ENCODE assay signal across 8 mouse cellular contexts in genomic region chrX:160135719-160136118, GRCm38 (mm10). TPM values are rescaled to one million over a fixed set of nuclear protein-coding genes. Genes with fewer than 3 reads are reported as not detected.
DNase-seq lines count a peak whose midpoint lies in the region; ATAC-seq and TF ChIP-seq lines count a peak whose summit lies in the region.

No protein-coding gene starts in this region.

- 0 out of 2 replicates have a peak, but pooled peaks cover 12% of the 10 kb centered on the region for H3K36me3 ChIP-seq in heart, postnatal 0 days (replicated peaks; ENCODE audit: control insufficient read depth, insufficient read depth, low read length)
- no peaks in the 10 kb centered on the region for H3K36me3 ChIP-seq in hindbrain, embryonic 12.5 days
- 0 out of 2 replicates have a peak, but pooled peaks cover 3% of the 10 kb centered on the region for H3K36me3 ChIP-seq in midbrain, embryonic 13.5 days

- H3K27ac ChIP-seq in heart, postnatal 0 days (ENCODE audit: low read depth), result no peak overlapping the region
- H3K27ac ChIP-seq in hindbrain, embryonic 12.5 days, result no peak overlapping the region
- no peak overlapping the region for H3K27ac ChIP-seq in midbrain, embryonic 13.5 days

- TF ChIP-seq CTCF in heart, postnatal 0 days (IDR thresholded peaks at IDR 0.05; ENCODE audit: low read depth), result no peak

- 26% methylated on average over 6 of the region's 6 CpGs for WGBS in heart, postnatal 0 days
- WGBS in hindbrain, embryonic 12.5 days, result 29% methylated on average over 6 of the region's 6 CpGs
- WGBS in midbrain, embryonic 13.5 days, result 29% methylated on average over 6 of the region's 6 CpGs

- H3K9ac ChIP-seq in heart, postnatal 0 days (replicated peaks; ENCODE audit: low read depth, low read length), result no peak overlapping the region
- no peak overlapping the region for H3K9ac ChIP-seq in hindbrain, embryonic 12.5 days
- H3K9ac ChIP-seq in midbrain, embryonic 13.5 days (replicated peaks), result no peak overlapping the region

- H3K27me3 ChIP-seq in heart, postnatal 0 days (ENCODE audit: control insufficient read depth, insufficient read depth, low read length), result no peaks in the 10 kb centered on the region
- H3K27me3 ChIP-seq in hindbrain, embryonic 12.5 days, result no peaks in the 10 kb centered on the region
- no peaks in the 10 kb centered on the region for H3K27me3 ChIP-seq in midbrain, embryonic 13.5 days

- DNase-seq in heart, postnatal 0 days (ENCODE audit: low spot score), result no peak
- DNase-seq in heart, adult 11 months, result no peak
- peak; percentile 60 for DNase-seq in R1 (ENCODE audit: low read depth, low spot score)
- no peak for DNase-seq in spleen, postnatal 36 days (ENCODE audit: low spot score in 2 of 2)
- DNase-seq in thymus, postnatal 4 days, result no peak

- no peak for TF ChIP-seq EP300 in heart, postnatal 0 days (IDR thresholded peaks at IDR 0.05; ENCODE audit: low read depth)

- H3K4me2 ChIP-seq in heart, postnatal 0 days (ENCODE audit: low read depth, low read length), result peak overlapping the region; percentile 68
- peak overlapping the region; percentile 60 for H3K4me2 ChIP-seq in hindbrain, embryonic 12.5 days (replicated peaks)
- peak overlapping the region; percentile 73 for H3K4me2 ChIP-seq in midbrain, embryonic 13.5 days (replicated peaks)

- no peaks in the 10 kb centered on the region; the same call in 1 of the 2 replicates for H3K4me1 ChIP-seq in heart, postnatal 0 days (ENCODE audit: control insufficient read depth, insufficient read depth)
- peaks cover 4% of the 10 kb centered on the region; the same call in 1 of the 2 replicates for H3K4me1 ChIP-seq in hindbrain, embryonic 12.5 days
- H3K4me1 ChIP-seq in midbrain, embryonic 13.5 days (replicated peaks), result peaks cover 23% of the 10 kb centered on the region

- H3K4me3 ChIP-seq in heart, postnatal 0 days (ENCODE audit: low read depth, low read length), result peak overlapping the region; percentile 77
- H3K4me3 ChIP-seq in hindbrain, embryonic 12.5 days, result no peak overlapping the region
- H3K4me3 ChIP-seq in midbrain, embryonic 13.5 days (replicated peaks), result peak overlapping the region; percentile 64

- no peak for ATAC-seq in heart, postnatal 0 days (ENCODE audit: insufficient read depth, low read depth)
- no peak for ATAC-seq in hindbrain, embryonic 12.5 days (ENCODE audit: low FRiP score)
- ATAC-seq in midbrain, embryonic 13.5 days, result no peak
- no peak for ATAC-seq in inflammation-experienced regulatory T-cells, adult 6 months

- no peaks in the 10 kb centered on the region for H3K9me3 ChIP-seq in heart, postnatal 0 days (replicated peaks; ENCODE audit: control insufficient read depth, low read length)
- no peaks in the 10 kb centered on the region for H3K9me3 ChIP-seq in hindbrain, embryonic 12.5 days (replicated peaks)
- no peaks in the 10 kb centered on the region for H3K9me3 ChIP-seq in midbrain, embryonic 13.5 days

RNA-seq across cellular contexts. Expression of gene Pdha1, which starts 2.5 kb away (rescaled TPM):
- total RNA-seq in heart, postnatal 0 days (2014; rRNA removed; ENCODE audit: low replicate concordance), result 388 and 396 TPM in 2 replicates
- 484 and 506 TPM in 2 replicates for polyA plus RNA-seq in heart, postnatal 0 days (2015; fragmentation: Nextera tagmentation; extraction: Ambion mirVana)
- 85.5 and 90.4 TPM in 2 replicates for polyA plus RNA-seq in hindbrain, embryonic 12.5 days (2016; fragmentation: Nextera tagmentation; extraction: Ambion mirVana)
- 103 and 110 TPM in 2 replicates for polyA plus RNA-seq in midbrain, embryonic 13.5 days (2015; fragmentation: Nextera tagmentation; extraction: Ambion mirVana)
- polyA plus RNA-seq in inflammation-experienced regulatory T-cells, adult 6 months (2017; shearing (Covaris generic)), result 100 to 1,000 TPM; 148 to 182 (median 169) TPM
